Mouse (Mus musculus): ENCODE measurements around the gene Prpf40b.
"Not testable (repeated sequence)": the region's sequence is repeated elsewhere in the genome, so short reads cannot be mapped to it uniquely, and the experiment has no call there.

The Prpf40b gene

DNA sequence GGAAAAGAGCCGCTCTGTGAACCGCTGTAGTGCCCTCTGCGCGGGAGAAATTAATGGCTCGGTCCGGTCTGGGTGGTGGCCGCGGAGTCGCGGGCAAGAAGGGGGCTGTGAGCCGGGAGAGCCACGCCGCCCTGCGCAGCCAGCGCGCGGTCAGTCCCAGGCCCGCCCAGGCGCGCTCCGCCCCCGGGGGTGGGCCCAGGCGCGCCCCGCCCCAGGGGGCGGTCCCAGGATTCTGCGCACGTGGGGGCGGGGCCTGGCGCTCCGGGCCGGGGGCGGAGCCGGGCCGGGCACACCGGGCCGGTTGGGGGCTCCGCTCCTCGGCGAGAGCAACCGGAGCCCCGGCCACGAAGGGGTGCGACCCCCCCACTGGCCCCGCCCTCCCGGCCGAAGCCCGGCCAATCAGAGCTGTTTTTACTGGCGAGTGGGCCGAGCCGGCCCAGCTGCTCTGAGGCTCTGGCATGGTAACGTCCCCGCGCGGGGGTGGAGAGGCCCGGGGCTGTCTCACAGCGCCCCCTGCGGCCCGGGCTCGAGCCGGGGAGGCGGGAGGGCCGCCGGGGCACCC lies at the start of gene Prpf40b:
Prpf40b (plus strand) TSS at position 275 of the 562 bp plus-strand sequence.
- DNase-seq (ENCODE audit: low spot score in 2 of 2), result peak; percentile 92 to 96

DNA sequence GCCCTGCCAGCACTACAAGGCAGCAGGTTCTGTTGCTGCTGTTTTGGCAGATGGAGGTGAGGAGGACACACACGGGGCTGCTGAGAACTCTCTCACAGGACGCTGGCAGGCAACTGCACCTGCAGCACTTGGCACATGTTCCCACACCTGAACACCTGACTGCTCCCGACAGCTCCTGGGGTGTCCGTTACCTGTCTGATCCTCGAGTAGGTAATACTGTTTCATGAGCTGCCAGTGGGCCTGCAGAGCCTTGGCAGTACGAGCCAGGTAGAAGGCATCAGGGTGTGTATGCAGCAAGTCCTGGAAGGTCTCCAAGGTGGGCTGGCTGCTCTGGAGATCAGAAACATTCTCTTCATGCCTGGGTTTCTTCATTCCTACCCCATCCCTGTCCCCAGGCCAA lies 48.2 kb upstream of the Prpf40b start:
- not testable (repeated sequence) for DNase-seq (ENCODE audit: low spot score in 2 of 2)

GRCm38 (mm10) chr15:99248972-99249371 lies 45.9 kb upstream of the Prpf40b start:
- no peak for DNase-seq (ENCODE audit: low spot score in 2 of 2)

DNA sequence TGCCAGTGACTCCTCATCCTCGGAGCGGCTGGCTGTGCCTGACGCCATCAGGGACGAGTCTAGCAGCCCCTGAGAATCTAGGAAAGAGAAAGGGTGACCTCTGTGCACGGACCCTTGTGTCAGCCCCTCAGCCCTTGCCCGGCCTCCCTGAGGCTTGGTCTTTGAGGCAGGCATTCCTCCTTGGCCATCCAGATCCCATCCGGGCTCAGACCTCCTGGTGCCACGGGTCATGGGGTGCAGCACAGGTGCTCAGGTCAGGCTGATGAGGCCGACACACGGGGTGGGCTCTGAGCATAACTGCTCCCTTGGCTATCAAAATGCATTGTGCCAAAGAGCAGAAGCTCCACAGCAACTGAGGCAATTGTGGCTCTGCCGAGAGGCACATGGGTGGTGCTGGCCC lies 44.9 kb upstream of the Prpf40b start:
- DNase-seq (ENCODE audit: low spot score in 2 of 2), result no peak

DNA sequence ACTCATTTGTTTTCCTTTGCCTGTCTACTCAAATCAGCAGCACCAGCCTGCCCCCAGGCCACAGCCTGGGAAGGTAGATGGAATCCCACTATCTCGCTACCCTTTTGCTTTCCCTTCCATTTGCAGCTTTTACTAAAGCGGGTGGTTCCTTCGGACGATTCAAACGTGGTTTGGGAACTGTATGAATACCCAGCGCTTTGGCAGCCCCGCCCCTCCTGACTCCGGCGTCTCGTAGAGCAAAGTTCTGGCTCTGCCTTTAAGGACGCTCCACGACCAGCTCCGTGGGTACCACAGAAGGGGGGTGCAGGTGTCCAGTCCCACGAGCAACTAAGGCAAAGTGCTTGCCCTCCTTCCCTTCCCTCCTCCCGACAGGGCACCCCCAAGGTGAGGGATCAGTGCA lies 43.8 kb upstream of the Prpf40b start:
- not testable (repeated sequence) for DNase-seq (ENCODE audit: low spot score in 2 of 2)

DNA sequence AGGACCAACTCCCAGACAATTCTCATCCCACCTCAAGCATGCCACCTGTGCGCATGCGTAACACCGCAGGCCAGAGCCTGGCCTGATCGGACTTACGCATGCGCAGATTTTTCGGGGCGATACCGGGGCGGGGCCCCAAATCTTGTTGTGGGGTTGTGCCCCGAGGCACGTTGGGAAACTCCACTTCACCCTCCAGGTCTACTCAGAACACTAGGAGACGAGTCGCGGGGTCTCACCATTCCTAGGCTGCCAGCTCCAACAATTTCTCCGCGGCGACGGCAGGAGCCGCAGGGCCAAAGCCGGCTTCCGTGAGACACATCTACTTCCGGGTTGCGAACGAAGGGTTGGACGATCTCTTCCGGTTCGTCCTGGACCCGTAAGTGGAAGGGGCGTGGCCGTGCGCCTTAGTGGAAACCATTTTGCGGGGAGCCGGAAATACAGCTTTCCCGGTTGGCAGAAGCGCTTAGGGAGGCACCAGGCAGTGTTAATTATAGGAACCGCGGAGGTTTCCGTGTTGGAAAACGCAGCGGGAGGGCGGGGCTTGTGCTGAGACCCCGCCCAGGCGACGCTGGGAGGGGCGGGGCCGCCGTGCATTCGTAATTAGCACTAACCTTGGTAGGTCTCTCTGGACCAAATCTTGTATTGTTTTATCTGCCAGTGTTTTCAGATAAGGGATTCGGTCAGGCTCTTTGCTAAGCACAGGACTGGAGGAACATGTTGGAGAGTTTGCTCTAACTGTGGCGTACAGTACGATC lies 43.1 kb upstream of the Prpf40b start, which contains the start of gene Mcrs1:
Mcrs1 (minus strand) TSS at position 336 of the 755 bp plus-strand sequence.
- DNase-seq (ENCODE audit: low spot score in 2 of 2), result peak; percentile 87 to 95

- DNase-seq (ENCODE audit: low spot score in 2 of 2), result no peak
Observed at GRCm38 (mm10) chr15:99252381-99253174, 42.3 kb upstream of the Prpf40b start.

- DNase-seq (ENCODE audit: low spot score in 2 of 2), result not testable (repeated sequence)
Observed at GRCm38 (mm10) chr15:99253175-99253479, 41.8 kb upstream of the Prpf40b start.

DNA sequence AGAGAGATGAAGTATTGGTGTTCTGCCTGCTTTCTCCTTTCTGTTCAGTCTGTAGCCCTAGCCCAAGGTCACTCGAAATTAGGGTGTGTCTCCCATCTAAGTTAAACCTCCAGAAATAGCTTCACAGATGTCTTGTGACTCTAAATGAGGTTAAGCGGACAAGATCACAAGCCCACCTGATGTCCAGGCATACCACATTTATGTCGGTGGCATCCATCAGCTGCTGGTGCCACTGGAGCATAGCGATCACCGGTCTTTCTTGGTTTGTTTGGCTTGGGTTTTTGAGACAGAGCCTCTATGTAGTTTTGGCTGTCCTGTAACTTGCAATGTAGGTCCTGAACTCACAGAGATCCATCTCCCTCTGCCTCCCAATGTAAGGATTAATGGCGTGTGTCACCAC lies 41.1 kb upstream of the Prpf40b start:
- no peak for DNase-seq (ENCODE audit: low spot score in 2 of 2)

- no peak for DNase-seq (ENCODE audit: low spot score in 2 of 2)
Observed at GRCm38 (mm10) chr15:99254477-99255005, 40.3 kb upstream of the Prpf40b start.

DNA sequence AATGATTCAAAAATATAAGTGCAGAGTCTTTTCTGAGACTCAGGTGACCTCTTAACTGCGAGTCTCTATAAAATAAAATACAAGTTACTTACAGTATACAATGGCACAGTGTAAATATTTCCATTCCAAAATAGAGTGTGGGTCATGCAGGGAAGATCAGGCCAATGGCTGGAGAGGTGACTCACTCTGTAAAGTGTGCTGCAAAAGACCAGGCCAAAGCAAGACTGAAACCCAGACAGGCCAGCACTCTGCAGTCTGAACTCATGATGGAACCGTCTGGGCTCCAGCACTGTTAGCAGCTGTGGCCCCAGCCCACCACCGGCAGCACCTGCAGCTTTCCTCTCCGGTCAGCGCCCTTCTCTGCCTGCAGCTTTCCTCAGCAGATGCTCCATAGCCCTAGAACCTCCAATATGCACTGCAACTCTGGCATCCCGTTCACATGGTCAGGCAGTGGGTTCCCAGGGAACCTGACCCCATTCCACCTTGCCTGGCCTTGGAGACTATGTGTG lies 39.6 kb upstream of the Prpf40b start:
- DNase-seq (ENCODE audit: low spot score in 2 of 2), result no peak

GRCm38 (mm10) chr15:99259167-99259729 lies 35.6 kb upstream of the Prpf40b start:
- DNase-seq (ENCODE audit: low spot score in 2 of 2), result no peak

DNA sequence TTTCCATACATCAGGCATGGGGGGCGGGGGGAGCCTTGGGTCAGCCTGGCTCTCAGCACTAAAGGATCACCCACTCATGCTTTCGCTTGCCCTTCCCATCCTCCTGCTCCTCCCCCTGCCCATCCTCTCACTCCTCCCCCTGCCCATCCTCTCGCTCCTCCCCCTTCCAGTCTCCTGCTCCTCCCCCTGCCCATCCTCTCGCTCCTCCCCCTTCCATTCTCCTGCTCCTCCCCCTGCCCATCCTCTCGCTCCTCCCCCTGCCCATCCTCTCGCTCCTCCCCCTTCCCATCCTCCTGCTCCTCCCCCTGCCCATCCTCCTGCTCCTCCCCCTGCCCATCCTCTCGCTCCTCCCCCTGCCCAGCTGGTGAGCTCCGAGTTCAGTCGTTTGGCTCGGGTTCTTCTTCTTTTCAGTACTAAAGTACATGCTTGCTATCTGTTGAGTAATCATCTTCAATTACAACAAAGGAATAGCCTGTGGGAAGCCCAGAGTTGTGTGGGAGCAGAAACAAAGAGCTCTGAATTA lies 35.1 kb upstream of the Prpf40b start:
- DNase-seq (ENCODE audit: low spot score in 2 of 2), result peak in 1 of 2 experiments; percentile 24

- no peak for DNase-seq (ENCODE audit: low spot score in 2 of 2)
Observed at GRCm38 (mm10) chr15:99262702-99263101, 32.2 kb upstream of the Prpf40b start.

DNA sequence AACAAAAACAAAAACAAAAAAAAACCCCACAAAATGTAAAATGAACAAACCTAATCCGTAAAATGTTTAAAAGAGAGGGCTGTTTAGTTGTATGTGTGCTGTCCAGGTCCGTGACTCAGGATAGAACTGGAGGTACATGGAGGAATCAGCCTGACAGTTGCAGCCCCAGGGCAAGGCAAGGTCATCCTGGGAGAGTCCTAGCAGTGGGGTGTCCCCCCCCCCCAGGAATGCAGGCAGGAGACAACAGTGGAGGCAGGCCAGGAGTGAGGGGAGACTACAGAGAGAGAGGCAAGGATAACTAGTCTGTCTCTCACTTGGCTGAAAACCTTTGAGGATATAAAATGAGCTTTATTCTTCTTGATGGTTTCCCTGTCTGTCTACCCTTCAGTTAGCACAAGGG lies 30.5 kb upstream of the Prpf40b start:
- no peak for DNase-seq (ENCODE audit: low spot score in 2 of 2)

DNA sequence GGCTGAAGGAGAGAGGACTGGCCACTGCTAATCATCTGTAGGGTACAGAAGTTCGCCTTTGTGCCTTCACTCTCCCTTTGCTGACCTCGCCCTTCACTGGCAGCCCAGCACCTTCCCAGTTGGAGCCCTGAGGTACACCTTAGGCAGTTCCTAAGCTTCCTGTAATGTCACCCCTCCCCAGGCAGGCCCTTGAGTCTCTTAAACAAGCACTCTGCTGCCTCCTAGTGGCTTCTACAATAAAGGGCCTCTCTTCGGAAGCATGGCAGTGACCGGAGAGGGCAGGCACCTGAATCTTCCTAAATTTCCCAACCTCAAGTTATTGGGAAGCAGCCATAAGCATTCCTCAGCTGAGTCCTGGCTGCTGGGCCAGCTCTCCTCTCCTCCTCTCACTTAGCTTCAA lies 29.2 kb upstream of the Prpf40b start:
- peak in 1 of 2 experiments; percentile 63 for DNase-seq (ENCODE audit: low spot score in 2 of 2)

DNA sequence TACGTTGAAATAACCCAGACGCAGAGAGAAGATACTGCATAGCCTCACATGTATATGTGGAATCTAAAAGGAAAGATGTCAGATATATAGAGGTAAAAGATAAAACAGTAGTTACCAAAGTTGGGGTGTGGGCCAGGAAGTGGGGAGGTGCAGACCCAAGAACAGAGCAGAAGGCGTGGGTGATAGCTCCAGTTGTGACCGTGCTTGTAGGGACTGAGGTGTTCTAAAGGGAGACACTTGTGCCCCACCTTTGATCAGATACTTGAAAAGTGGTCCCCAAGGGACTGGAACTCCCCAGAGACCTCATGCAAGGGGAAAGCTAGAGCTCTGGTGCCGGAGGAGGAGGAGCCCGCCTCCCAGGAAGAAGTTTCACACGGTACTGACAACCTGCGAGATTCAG lies 18.8 kb upstream of the Prpf40b start:
- no peak for DNase-seq (ENCODE audit: low spot score in 2 of 2)

DNA sequence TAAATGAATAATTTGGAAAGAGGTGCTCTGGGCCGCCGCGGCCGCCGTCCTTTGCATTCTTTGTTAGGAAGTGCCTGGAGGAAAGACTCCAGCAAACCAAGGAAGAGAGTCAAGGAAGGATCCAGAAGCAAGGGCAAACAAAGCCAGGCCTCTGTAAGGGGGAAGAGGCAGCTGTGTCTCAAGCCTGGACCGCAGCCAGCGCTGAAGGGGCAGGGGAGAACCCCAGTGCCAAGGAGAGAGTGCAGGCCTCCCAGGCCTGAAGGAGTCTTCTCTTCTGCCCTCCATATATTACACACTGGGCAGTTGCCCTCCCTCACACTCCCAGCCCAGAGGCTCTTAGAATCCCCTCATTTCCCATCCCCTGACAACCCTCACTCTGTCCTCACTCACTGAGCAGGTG lies 16.6 kb upstream of the Prpf40b start:
- peak in 1 of 2 experiments; percentile 17 for DNase-seq (ENCODE audit: low spot score in 2 of 2)

GRCm38 (mm10) chr15:99283456-99283855 lies 11.4 kb upstream of the Prpf40b start:
- DNase-seq (ENCODE audit: low spot score in 2 of 2), result no peak

DNA sequence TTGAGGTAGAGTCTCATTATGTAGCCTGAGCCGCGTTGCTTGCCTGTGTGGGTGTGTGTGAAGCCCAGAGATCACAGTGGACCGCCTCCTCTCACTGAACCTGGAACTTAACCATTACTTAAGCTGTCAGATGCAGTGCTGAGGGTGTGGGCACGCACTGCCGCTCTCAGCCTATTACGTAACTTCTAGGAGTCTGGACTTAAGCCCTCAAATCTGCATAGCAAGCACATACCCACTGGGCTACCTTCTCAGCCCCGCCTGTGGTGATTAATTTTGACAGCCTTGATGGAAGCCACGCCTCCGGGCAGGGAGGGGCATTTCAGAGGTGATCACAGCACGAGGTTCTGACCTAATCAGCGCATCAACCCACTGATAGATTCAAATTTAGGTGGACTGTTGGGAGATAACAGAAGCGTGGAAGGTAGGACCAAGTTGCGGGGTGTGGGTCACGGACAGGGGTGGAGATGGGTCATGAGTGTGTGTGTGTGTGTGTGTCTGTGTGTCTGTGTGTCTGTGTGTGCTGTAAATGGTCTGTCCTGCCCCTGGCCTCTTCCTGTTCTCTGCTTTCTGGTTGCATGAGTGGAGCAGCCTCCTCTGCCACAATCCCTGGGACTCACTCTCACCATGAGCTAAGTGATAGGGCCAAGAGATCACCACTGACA lies 10.2 kb upstream of the Prpf40b start:
- DNase-seq (ENCODE audit: low spot score in 2 of 2), result no peak

GRCm38 (mm10) chr15:99285189-99285535 lies 9.7 kb upstream of the Prpf40b start:
- no peak for DNase-seq (ENCODE audit: low spot score in 2 of 2)

Data from cerebellum, postnatal 4 days (tissue).